In genomic region chr11:101641710-101642642, GRCm38 (mm10) we compare ENCODE assay signal across 8 mouse cellular contexts. TPM values are rescaled to one million over a fixed set of nuclear protein-coding genes. Genes with fewer than 3 reads are reported as not detected.
DNase-seq lines count a peak whose midpoint lies in the region; ATAC-seq and TF ChIP-seq lines count a peak whose summit lies in the region.
"Not testable (repeated sequence)": the region's sequence is repeated elsewhere in the genome, so short reads cannot be mapped to it uniquely, and the experiment has no call there.

No protein-coding gene starts in this region.

- peak overlapping the region; percentile 52; the same call in 1 of the 2 replicates for H3K4me2 ChIP-seq in forebrain, embryonic 13.5 days

- not testable (repeated sequence) for H3K4me1 ChIP-seq in cerebellum, adult 2 months (ENCODE audit: control insufficient read depth, insufficient read depth, low read length); thymus, adult 2 months (replicated peaks; ENCODE audit: control insufficient read depth, insufficient read depth, low read length)
- H3K4me1 ChIP-seq in forebrain, embryonic 13.5 days = peaks cover 14% of the 10 kb centered on the region; the same call in 1 of the 2 replicates
- H3K4me1 ChIP-seq in hindbrain, embryonic 10.5 days (replicated peaks) = peaks cover 14% of the 10 kb centered on the region

- TF ChIP-seq CTCF in cerebellum, adult 2 months (IDR thresholded peaks at IDR 0.05; ENCODE audit: borderline replicate concordance, insufficient read depth, low read depth, low read length); thymus, adult 2 months (IDR thresholded peaks at IDR 0.05; ENCODE audit: borderline replicate concordance, control insufficient read depth, extremely low read depth, insufficient read depth, low read length, poor library complexity): not testable (repeated sequence)

- not testable (repeated sequence) for H3K36me3 ChIP-seq in forebrain, embryonic 13.5 days (ENCODE audit: poor library complexity, severe bottlenecking); hindbrain, embryonic 10.5 days; thymus, adult 2 months (ENCODE audit: control insufficient read depth, insufficient read depth, low read length)

- H3K9ac ChIP-seq in forebrain, embryonic 13.5 days = not testable (repeated sequence)

- not testable (repeated sequence) for H3K4me3 ChIP-seq in cerebellum, adult 2 months (replicated peaks; ENCODE audit: insufficient read depth, low read depth, low read length); hindbrain, embryonic 10.5 days
- H3K4me3 ChIP-seq in forebrain, embryonic 13.5 days = peak overlapping the region; percentile 36; the same call in 1 of the 2 replicates
- peak overlapping the region; percentile 71 for H3K4me3 ChIP-seq in thymus, adult 2 months (ENCODE audit: control insufficient read depth, insufficient read depth, low read length)

- peak; percentile 95 for DNase-seq in MN1 (ENCODE audit: low spot score)
- peak; percentile 49 to 53 for DNase-seq in cerebellum, adult 2 months
- DNase-seq in hindbrain, embryonic 10.5 days (ENCODE audit: low spot score) = peak; percentile 73
- DNase-seq in kidney, postnatal 4 days = peak; percentile 55 to 66
- DNase-seq in lung, adult 18-20 months = peak; percentile 28 to 34
- peak; percentile 67 for DNase-seq in neural tube, embryonic 10.5 days (ENCODE audit: extremely low spot score, low spot score)
- DNase-seq in thymus, adult 2 months = not testable (repeated sequence)

- peak overlapping the region; percentile 86; the same call in 1 of the 2 replicates for H3K27ac ChIP-seq in cerebellum, adult 2 months (ENCODE audit: insufficient read depth, low read length)
- peak overlapping the region; percentile 72 for H3K27ac ChIP-seq in forebrain, embryonic 13.5 days
- H3K27ac ChIP-seq in hindbrain, embryonic 10.5 days = peak overlapping the region; percentile 88
- not testable (repeated sequence) for H3K27ac ChIP-seq in thymus, adult 2 months (ENCODE audit: control insufficient read depth, insufficient read depth, low read length)

- WGBS in cerebellum, adult 2 months = 5% methylated on average over 13 of the region's 26 CpGs
- WGBS in forebrain, embryonic 13.5 days = 6% methylated on average over 13 of the region's 26 CpGs
- WGBS in hindbrain, embryonic 10.5 days = 6% methylated on average over 15 of the region's 26 CpGs
- WGBS in thymus, adult 2 months = 4% methylated on average over 14 of the region's 26 CpGs

- peak; percentile 82 for ATAC-seq in forebrain, embryonic 13.5 days

- not testable (repeated sequence) for H3K27me3 ChIP-seq in cerebellum, adult 2 months (ENCODE audit: control insufficient read depth, insufficient read depth, low read length); forebrain, embryonic 13.5 days; hindbrain, embryonic 10.5 days (ENCODE audit: insufficient read depth, poor library complexity, severe bottlenecking); thymus, adult 2 months (ENCODE audit: control insufficient read depth, insufficient read depth, low read length)

- H3K9me3 ChIP-seq in forebrain, embryonic 13.5 days (replicated peaks); hindbrain, embryonic 10.5 days: not testable (repeated sequence)

- not testable (repeated sequence) for TF ChIP-seq POLR2A in cerebellum, adult 2 months (IDR thresholded peaks at IDR 0.05; ENCODE audit: borderline replicate concordance, insufficient read depth, low read length); thymus, adult 2 months (IDR thresholded peaks at IDR 0.05; ENCODE audit: control insufficient read depth, extremely low read depth, insufficient read depth, low read length, poor library complexity)

RNA-seq across cellular contexts. Expression of gene Rdm1, which starts 15.0 kb away (rescaled TPM):
- polyA plus RNA-seq in cerebellum, adult 2 months (2012; rRNA removed) = 13.7 and 13.9 TPM in 2 replicates
- 48.9 and 52.6 TPM in 2 replicates for polyA plus RNA-seq in forebrain, embryonic 13.5 days (2015; fragmentation: Nextera tagmentation; extraction: Ambion mirVana)
- polyA plus RNA-seq in hindbrain, embryonic 10.5 days (2016; fragmentation: Nextera tagmentation; extraction: Ambion mirVana) = 34.2 and 39.4 TPM in 2 replicates
- 36.5 and 39.2 TPM in 2 replicates for polyA plus RNA-seq in thymus, adult 2 months (2012; rRNA removed)

RNA-seq across cellular contexts. Expression of gene Arl4d, which starts 23.4 kb away (rescaled TPM):
- polyA plus RNA-seq in cerebellum, adult 2 months (2012; rRNA removed) = 14.5 and 16.6 TPM in 2 replicates
- 32.5 and 40.6 TPM in 2 replicates for polyA plus RNA-seq in forebrain, embryonic 13.5 days (2015; fragmentation: Nextera tagmentation; extraction: Ambion mirVana)
- 7.9 and 9.4 TPM in 2 replicates for polyA plus RNA-seq in hindbrain, embryonic 10.5 days (2016; fragmentation: Nextera tagmentation; extraction: Ambion mirVana)
- polyA plus RNA-seq in thymus, adult 2 months (2012; rRNA removed) = 4.1 and 5.0 TPM in 2 replicates

RNA-seq across cellular contexts. Expression of gene Gm11634, which starts 42.9 kb away (rescaled TPM):
- not detected in 2 replicates for polyA plus RNA-seq in cerebellum, adult 2 months (2012; rRNA removed)
- polyA plus RNA-seq in forebrain, embryonic 13.5 days (2015; fragmentation: Nextera tagmentation; extraction: Ambion mirVana) = not detected in 2 replicates
- polyA plus RNA-seq in hindbrain, embryonic 10.5 days (2016; fragmentation: Nextera tagmentation; extraction: Ambion mirVana) = not detected in 2 replicates
- not detected in 2 replicates for polyA plus RNA-seq in thymus, adult 2 months (2012; rRNA removed)

RNA-seq across cellular contexts. Expression of gene Tmem106a, which starts 59.9 kb away (rescaled TPM):
- polyA plus RNA-seq in cerebellum, adult 2 months (2012; rRNA removed) = 1.6 and 2.0 TPM in 2 replicates
- polyA plus RNA-seq in forebrain, embryonic 13.5 days (2015; fragmentation: Nextera tagmentation; extraction: Ambion mirVana) = 1.1 and 1.3 TPM in 2 replicates
- 1.7 and 4.3 TPM in 2 replicates for polyA plus RNA-seq in hindbrain, embryonic 10.5 days (2016; fragmentation: Nextera tagmentation; extraction: Ambion mirVana)
- 29.5 and 37.1 TPM in 2 replicates for polyA plus RNA-seq in thymus, adult 2 months (2012; rRNA removed)
